Mouse (Mus musculus) ES-Bruce4 (cell line): ENCODE results near the gene Mettl4.

ENCODE experiments used
- CTCF ChIP-seq: IDR thresholded peaks from one replicate; pipeline ENCODE4 v1.8.1; 2011; ENCODE audit warnings: low read depth, low read length
- EP300 ChIP-seq: IDR thresholded peaks from 2 replicates; pipeline ENCODE4 v1.6.1; 2011; ENCODE audit warnings: low read depth, low read length; ENCODE audit not compliant: insufficient read depth
- POLR2A ChIP-seq: IDR thresholded peaks from one replicate; pipeline ENCODE4 v1.8.1; 2011; ENCODE audit warnings: low read length; ENCODE audit not compliant: insufficient read depth

DNA sequence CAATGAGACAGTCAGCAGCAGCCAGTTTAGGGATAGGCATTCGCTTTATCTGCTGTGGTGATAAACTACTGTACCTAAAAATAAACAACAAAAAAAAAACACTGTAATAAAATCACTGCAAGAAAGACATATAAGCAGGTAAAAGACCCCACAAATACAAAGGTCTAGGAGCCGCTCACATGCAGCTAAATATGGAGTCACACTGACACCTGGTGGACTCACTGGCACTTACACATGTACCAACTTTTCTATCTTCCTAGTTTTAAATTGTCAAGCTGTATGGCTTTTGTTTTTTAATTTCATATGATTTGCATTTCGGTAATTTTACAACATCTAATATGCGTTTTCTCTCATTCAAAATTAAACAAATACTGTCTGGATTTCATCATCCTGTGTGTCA is 14.4 kb downstream of the Mettl4 start:
- no peak for TF ChIP-seq POLR2A
- no peak for TF ChIP-seq CTCF
- no peak for TF ChIP-seq EP300
